Mouse (Mus musculus): ENCODE data around the gene Tcl1b2.
"Not testable (repeated sequence)": the region's sequence is repeated elsewhere in the genome, so short reads cannot be mapped to it uniquely, and the experiment has no call there.

Gene Tcl1b2

DNA sequence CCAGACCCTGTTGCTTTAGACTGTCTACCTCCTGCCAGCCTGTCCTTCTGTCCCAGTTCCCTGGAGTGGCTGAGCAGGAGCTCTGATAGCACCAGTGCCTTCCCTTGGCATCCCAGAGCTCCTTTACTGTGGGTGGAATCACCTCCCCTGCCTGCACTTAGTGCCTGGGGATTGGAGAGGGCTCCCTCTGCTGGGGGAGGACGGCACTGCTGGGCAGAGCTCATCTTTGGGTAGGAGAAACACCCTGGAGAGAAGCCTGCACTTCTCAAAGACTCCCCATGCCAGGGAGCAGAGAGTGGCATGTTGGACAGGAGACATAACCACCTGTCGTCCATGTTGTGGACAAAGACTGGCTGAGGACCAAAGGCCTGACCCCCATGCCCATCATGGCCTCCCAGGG lies 28.5 kb downstream of the Tcl1b2 start:
- peak; percentile 34 to 40 for DNase-seq

DNA sequence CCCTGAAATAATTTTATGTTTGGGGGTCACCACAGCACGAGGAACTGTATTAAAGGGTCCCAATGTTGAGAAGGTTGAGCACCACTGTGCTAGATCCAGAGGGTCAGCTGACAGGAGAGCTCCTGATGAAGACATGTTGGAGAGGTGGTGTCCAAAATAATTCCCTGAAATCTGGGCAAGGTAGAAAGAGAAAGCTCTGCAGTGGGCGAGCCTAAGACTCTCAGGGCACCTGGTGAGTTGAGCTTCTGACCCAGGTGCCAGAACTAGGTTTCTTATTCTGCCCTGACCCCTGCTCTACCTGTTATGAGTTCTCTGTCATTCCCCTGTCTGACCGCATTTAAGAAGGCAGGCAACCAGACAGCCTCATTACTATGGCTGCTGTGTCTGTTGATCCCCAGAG lies 30.2 kb downstream of the Tcl1b2 start, which contains the start of gene Tcl1b5:
Gene Tcl1b5, plus strand, starts transcription at position 301 of the 400 bp plus-strand sequence.
- not testable (repeated sequence) for DNase-seq

DNA sequence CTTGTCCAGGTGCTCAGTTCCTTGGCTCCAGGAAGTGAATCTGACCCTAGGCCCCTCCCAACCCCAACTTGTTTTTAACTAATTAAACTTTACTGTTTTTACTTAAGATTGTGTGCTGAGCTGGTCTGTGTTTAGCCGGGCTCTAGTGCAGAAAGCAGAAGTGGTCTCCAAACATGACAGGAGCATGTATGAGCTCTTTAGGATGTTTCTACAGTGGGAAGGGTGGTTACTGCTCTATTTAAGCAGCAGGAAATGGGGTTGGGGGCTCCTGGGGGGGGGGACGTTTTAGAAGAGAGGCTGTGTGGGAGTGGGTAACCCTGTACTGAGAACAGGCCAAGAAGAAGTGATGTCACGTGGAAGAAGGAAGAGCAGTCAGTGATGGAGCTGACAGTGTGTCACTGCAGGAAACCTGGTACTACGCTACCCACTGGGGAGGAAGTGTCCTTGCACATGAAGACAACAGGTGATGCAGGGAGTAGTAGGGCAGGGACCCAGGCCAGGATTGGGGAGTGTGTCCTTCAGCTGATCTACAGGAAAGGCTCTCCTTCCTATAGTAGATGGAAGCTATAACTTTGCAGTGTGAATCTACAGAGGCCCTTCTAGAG lies 35.3 kb downstream of the Tcl1b2 start:
- DNase-seq: not testable (repeated sequence)

DNA sequence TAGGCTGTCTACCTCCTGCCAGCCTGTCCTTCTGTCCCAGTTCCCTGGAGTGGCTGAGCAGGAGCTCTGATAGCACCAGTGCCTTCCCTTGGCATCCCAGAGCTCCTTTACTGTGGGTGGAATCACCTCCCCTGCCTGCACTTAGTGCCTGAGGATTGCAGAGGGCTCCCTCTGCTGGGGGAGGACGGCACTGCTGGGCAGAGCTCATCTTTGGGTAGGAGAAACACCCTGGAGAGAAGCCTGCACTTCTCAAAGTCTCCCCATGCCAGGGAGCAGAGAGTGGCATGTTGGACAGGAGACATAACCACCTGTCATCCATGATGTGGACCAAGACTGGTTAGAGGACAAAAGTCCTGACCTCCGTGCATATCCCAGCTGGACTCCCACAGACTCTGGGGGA lies 43.2 kb downstream of the Tcl1b2 start:
- DNase-seq: peak in 1 of 2 experiments; percentile 8

DNA sequence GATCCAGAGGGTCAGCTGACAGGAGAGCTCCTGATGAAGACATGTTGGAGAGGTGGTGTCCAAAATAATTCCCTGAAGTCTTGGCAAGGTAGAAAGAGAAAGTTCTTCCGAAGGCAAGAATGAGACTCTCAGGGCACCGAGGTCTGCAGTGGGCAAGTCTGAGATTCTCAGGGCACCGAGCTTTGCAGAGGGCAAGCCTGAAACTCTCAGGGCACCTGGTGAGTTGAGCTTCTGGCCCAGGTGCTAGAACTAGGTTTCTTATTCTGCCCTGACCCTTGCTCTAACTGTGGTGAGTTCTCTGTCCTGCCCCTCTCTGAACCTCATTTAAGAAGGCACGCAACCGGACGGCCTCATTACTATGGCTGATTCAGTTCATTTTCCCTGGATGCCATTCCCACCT lies 44.9 kb downstream of the Tcl1b2 start, which contains the start of gene Tcl1b3:
Gene Tcl1b3, plus strand, starts transcription at position 301 of the 400 bp plus-strand sequence.
- DNase-seq: not testable (repeated sequence)

DNA sequence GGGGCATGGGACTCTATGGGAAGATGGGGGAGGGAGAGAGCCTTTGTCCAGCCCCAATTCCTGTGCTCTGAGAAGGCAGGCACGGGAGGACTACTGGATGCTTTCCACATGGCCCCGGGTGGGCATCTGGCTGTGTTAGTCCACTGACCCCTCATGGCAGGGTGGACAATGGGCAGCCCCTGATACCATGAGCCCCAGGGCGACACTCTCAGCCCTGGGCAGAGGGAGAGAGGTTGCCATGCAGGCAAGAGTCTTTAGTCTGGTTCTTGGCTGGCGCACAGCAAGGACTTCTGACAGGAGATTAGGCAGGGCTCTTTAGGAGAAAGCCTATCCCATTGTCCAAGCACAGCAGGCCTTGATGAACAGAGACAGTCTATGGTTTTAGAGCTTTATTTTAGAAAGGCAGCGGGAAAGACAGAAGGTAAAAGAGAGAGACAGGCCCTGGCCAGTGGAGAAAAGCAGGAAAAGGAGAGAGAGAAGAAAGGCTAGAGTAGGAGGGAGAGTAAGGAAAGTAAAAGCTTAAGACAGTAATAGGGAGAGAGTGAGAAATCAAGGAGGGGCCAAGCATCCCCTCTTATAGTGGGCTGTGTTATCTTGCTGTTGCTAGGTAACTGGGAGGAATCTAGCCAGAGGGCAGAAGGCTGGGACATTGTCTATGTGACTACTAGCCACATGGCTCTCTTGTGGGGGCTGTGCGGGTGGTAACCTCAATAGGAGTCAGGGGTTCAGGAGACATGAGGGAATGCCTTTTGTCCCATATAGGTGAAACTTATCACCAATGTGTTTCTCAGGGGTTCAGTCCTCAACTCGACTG lies 54.1 kb downstream of the Tcl1b2 start:
- DNase-seq: not testable (repeated sequence)

DNA sequence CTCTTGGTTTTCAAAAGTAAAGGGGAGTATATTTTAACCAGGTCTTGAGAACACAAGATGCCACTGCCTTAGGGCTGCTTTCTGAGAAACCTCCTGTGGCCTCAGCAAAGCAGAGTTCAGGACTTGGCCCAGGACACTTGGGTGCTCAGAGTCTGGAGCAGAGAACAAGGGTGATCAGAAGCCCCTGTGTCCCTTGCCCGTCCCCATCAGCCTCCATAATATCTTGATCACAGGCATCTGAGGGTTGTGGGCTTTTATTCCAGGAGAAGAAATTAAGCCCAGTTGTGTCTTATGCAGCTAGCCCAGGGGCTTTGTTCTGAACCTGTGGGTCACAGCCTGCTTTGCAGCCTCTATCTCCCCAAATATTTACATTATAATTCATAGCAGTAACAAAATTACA lies 55.8 kb downstream of the Tcl1b2 start, which contains the start of gene Tcl1b4:
Gene Tcl1b4, plus strand, starts transcription at position 301 of the 400 bp plus-strand sequence.
- DNase-seq: not testable (repeated sequence)

All from cerebellum, postnatal 36 days (tissue).